Mouse (Mus musculus): ENCODE results near the gene Ltbr.

DNA sequence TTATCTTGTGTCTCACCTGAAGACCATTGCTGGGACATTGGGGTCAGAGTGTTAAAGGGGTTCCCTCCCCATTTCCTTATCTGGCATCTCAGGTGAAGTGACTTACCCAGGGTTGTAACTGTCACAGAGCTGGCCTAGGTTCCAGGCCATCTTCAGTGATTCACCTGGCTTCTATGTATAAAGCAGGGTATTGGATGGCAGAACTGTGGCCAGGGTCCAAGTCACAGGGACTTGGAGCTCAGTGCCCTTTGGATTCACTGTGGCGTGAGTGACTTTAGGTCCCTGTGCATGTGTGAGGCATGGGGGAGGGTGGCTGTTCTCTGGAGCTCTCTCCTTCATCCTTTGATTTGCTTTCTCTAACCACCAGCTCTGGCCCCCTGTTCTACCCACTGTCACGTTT, 32.3 kb upstream of the Ltbr start:
- TF ChIP-seq POLR2A (IDR thresholded peaks at IDR 0.05; ENCODE audit: borderline replicate concordance, control insufficient read depth, low read depth, low read length): no peak
- no peak for TF ChIP-seq CTCF (IDR thresholded peaks at IDR 0.05; ENCODE audit: control insufficient read depth, insufficient read depth, low read length)

Data from bone marrow, adult 2 months (tissue).